Mouse (Mus musculus): ENCODE data around the gene Sec61a1. TPM values are rescaled to one million over a fixed set of nuclear protein-coding genes. Genes with fewer than 3 reads are reported as not detected.

Gene Sec61a1
- polyA plus RNA-seq (2015; fragmentation: Nextera tagmentation; extraction: Ambion mirVana) = 274 and 277 TPM in 2 replicates

GRCm38 (mm10) chr6:88518404-88519263, at the start of gene Sec61a1:
Gene Sec61a1, minus strand, starts transcription at chr6:88518905.
- Histone ChIP-seq H3K9ac (replicated peaks; ENCODE audit: low read length) (peak within 1 kb of the TSS; percentile 97), H3K27me3 (ENCODE audit: insufficient read depth, low read length) (no peaks in the 10 kb centered on the region), H3K36me3 (ENCODE audit: insufficient read depth, low read length) (peaks cover 28% of the 10 kb centered on the region), H3K27ac (ENCODE audit: low read length) (peak within 1 kb of the TSS; percentile 94), H3K4me2 (replicated peaks; ENCODE audit: low read depth, low read length) (peak within 1 kb of the TSS; percentile 96), H3K9me3 (ENCODE audit: low read length) (no peaks in the 10 kb centered on the region), H3K4me3 (ENCODE audit: low read length) (peak within 1 kb of the TSS; percentile 99), H3K4me1 (ENCODE audit: insufficient read depth, low read length) (peaks cover 20% of the 10 kb centered on the region)
- ATAC-seq (ENCODE audit: low FRiP score, low TSS enrichment) = peak; percentile 98
- under 1% methylated on average over 79 of the region's 80 CpGs for WGBS

GRCm38 (mm10) chr6:88566676-88567075, 48.0 kb upstream of the Sec61a1 start:
- H3K4me1 ChIP-seq (ENCODE audit: insufficient read depth, low read length) = no peaks in the 10 kb centered on the region
- no peak overlapping the region for H3K9ac ChIP-seq (replicated peaks; ENCODE audit: low read length)
- 23% methylated on average over 7 of the region's 7 CpGs for WGBS
- no peaks in the 10 kb centered on the region for H3K9me3 ChIP-seq (ENCODE audit: low read length)
- no peak for ATAC-seq (ENCODE audit: low FRiP score, low TSS enrichment)
- peak overlapping the region; percentile 29; the same call in 1 of the 2 replicates for H3K4me2 ChIP-seq (replicated peaks; ENCODE audit: low read depth, low read length)
- peak overlapping the region; percentile 10; the same call in 1 of the 2 replicates for H3K4me3 ChIP-seq (ENCODE audit: low read length)
- no peaks in the 10 kb centered on the region for H3K36me3 ChIP-seq (ENCODE audit: insufficient read depth, low read length)
- peaks cover 23% of the 10 kb centered on the region for H3K27me3 ChIP-seq (ENCODE audit: insufficient read depth, low read length)
- no peak overlapping the region for H3K27ac ChIP-seq (ENCODE audit: low read length)

GRCm38 (mm10) chr6:88565033-88565432, 46.3 kb upstream of the Sec61a1 start:
- 38% methylated on average over 6 of the region's 6 CpGs for WGBS

GRCm38 (mm10) chr6:88560156-88560555, 41.5 kb upstream of the Sec61a1 start:
- Histone ChIP-seq H3K27ac (ENCODE audit: low read length) (no peak overlapping the region), H3K36me3 (ENCODE audit: insufficient read depth, low read length) (no peaks in the 10 kb centered on the region), H3K9ac (replicated peaks; ENCODE audit: low read length) (no peak overlapping the region), H3K4me1 (ENCODE audit: insufficient read depth, low read length) (no peaks in the 10 kb centered on the region), H3K9me3 (ENCODE audit: low read length) (no peaks in the 10 kb centered on the region), H3K27me3 (ENCODE audit: insufficient read depth, low read length) (peaks cover 8% of the 10 kb centered on the region), H3K4me3 (ENCODE audit: low read length) (no peak overlapping the region), H3K4me2 (replicated peaks; ENCODE audit: low read depth, low read length) (no peak overlapping the region)
- 85% methylated on average over 4 of the region's 4 CpGs for WGBS
- ATAC-seq (ENCODE audit: low FRiP score, low TSS enrichment) = no peak

More at GRCm38 (mm10) chr6:88565033-88565432, 46.3 kb upstream of the Sec61a1 start:
- H3K27ac ChIP-seq (ENCODE audit: low read length) = no peak overlapping the region
- ATAC-seq (ENCODE audit: low FRiP score, low TSS enrichment) = no peak
- no peak overlapping the region for H3K4me3 ChIP-seq (ENCODE audit: low read length)
- H3K36me3 ChIP-seq (ENCODE audit: insufficient read depth, low read length) = no peaks in the 10 kb centered on the region
- H3K27me3 ChIP-seq (ENCODE audit: insufficient read depth, low read length) = peaks cover 23% of the 10 kb centered on the region
- H3K4me2 ChIP-seq (replicated peaks; ENCODE audit: low read depth, low read length) = no peak overlapping the region
- H3K4me1 ChIP-seq (ENCODE audit: insufficient read depth, low read length) = no peaks in the 10 kb centered on the region
- H3K9me3 ChIP-seq (ENCODE audit: low read length) = no peaks in the 10 kb centered on the region
- H3K9ac ChIP-seq (replicated peaks; ENCODE audit: low read length) = no peak overlapping the region

- Histone ChIP-seq H3K27me3 (ENCODE audit: insufficient read depth, low read length) (peaks cover 6% of the 10 kb centered on the region; the same call in 1 of the 2 replicates), H3K4me1 (ENCODE audit: insufficient read depth, low read length) (no peaks in the 10 kb centered on the region), H3K9ac (replicated peaks; ENCODE audit: low read length) (no peak overlapping the region), H3K4me3 (ENCODE audit: low read length) (no peak overlapping the region), H3K9me3 (ENCODE audit: low read length) (no peaks in the 10 kb centered on the region), H3K27ac (ENCODE audit: low read length) (no peak overlapping the region), H3K36me3 (ENCODE audit: insufficient read depth, low read length) (no peaks in the 10 kb centered on the region), H3K4me2 (replicated peaks; ENCODE audit: low read depth, low read length) (no peak overlapping the region)
- 37% methylated on average over 5 of the region's 5 CpGs for WGBS
- ATAC-seq (ENCODE audit: low FRiP score, low TSS enrichment) = no peak
These were observed 41.0 kb upstream of the Sec61a1 start for GRCm38 (mm10) chr6:88559688-88560087.

- ATAC-seq (ENCODE audit: low FRiP score, low TSS enrichment) = no peak
- no peak overlapping the region for H3K9ac ChIP-seq (replicated peaks; ENCODE audit: low read length)
- H3K36me3 ChIP-seq (ENCODE audit: insufficient read depth, low read length) = no peaks in the 10 kb centered on the region
- 90% methylated on average over 1 of the region's 1 CpGs for WGBS
- H3K27me3 ChIP-seq (ENCODE audit: insufficient read depth, low read length) = no peaks in the 10 kb centered on the region
- no peaks in the 10 kb centered on the region for H3K9me3 ChIP-seq (ENCODE audit: low read length)
- H3K4me3 ChIP-seq (ENCODE audit: low read length) = no peak overlapping the region
- no peaks in the 10 kb centered on the region for H3K4me1 ChIP-seq (ENCODE audit: insufficient read depth, low read length)
- no peak overlapping the region for H3K27ac ChIP-seq (ENCODE audit: low read length)
- H3K4me2 ChIP-seq (replicated peaks; ENCODE audit: low read depth, low read length) = no peak overlapping the region
These were observed 39.4 kb upstream of the Sec61a1 start for GRCm38 (mm10) chr6:88558076-88558475.

- H3K27ac ChIP-seq (ENCODE audit: low read length) = no peak overlapping the region
- H3K4me2 ChIP-seq (replicated peaks; ENCODE audit: low read depth, low read length) = no peak overlapping the region
- no peaks in the 10 kb centered on the region for H3K9me3 ChIP-seq (ENCODE audit: low read length)
- ATAC-seq (ENCODE audit: low FRiP score, low TSS enrichment) = no peak
- no peaks in the 10 kb centered on the region for H3K36me3 ChIP-seq (ENCODE audit: insufficient read depth, low read length)
- no peaks in the 10 kb centered on the region for H3K27me3 ChIP-seq (ENCODE audit: insufficient read depth, low read length)
- WGBS = 20% methylated on average over 4 of the region's 4 CpGs
- H3K4me1 ChIP-seq (ENCODE audit: insufficient read depth, low read length) = no peaks in the 10 kb centered on the region
- no peak overlapping the region for H3K9ac ChIP-seq (replicated peaks; ENCODE audit: low read length)
- no peak overlapping the region for H3K4me3 ChIP-seq (ENCODE audit: low read length)
These were observed 38.8 kb upstream of the Sec61a1 start for GRCm38 (mm10) chr6:88557548-88557947.

GRCm38 (mm10) chr6:88549916-88550315, 31.2 kb upstream of the Sec61a1 start:
- 73% methylated on average over 2 of the region's 2 CpGs for WGBS
- H3K9ac ChIP-seq (replicated peaks; ENCODE audit: low read length) = no peak overlapping the region
- H3K4me3 ChIP-seq (ENCODE audit: low read length) = no peak overlapping the region
- H3K27ac ChIP-seq (ENCODE audit: low read length) = no peak overlapping the region
- no peaks in the 10 kb centered on the region for H3K9me3 ChIP-seq (ENCODE audit: low read length)
- H3K4me2 ChIP-seq (replicated peaks; ENCODE audit: low read depth, low read length) = no peak overlapping the region
- H3K36me3 ChIP-seq (ENCODE audit: insufficient read depth, low read length) = no peaks in the 10 kb centered on the region
- no peak for ATAC-seq (ENCODE audit: low FRiP score, low TSS enrichment)
- peaks cover 18% of the 10 kb centered on the region for H3K27me3 ChIP-seq (ENCODE audit: insufficient read depth, low read length)
- no peaks in the 10 kb centered on the region for H3K4me1 ChIP-seq (ENCODE audit: insufficient read depth, low read length)

GRCm38 (mm10) chr6:88549137-88549814, 30.6 kb upstream of the Sec61a1 start:
- H3K4me1 ChIP-seq (ENCODE audit: insufficient read depth, low read length) = no peaks in the 10 kb centered on the region
- H3K9me3 ChIP-seq (ENCODE audit: low read length) = no peaks in the 10 kb centered on the region
- WGBS = 28% methylated on average over 4 of the region's 4 CpGs
- peaks cover 22% of the 10 kb centered on the region for H3K27me3 ChIP-seq (ENCODE audit: insufficient read depth, low read length)
- no peak for ATAC-seq (ENCODE audit: low FRiP score, low TSS enrichment)
- H3K4me3 ChIP-seq (ENCODE audit: low read length) = no peak overlapping the region
- H3K27ac ChIP-seq (ENCODE audit: low read length) = no peak overlapping the region
- no peak overlapping the region for H3K4me2 ChIP-seq (replicated peaks; ENCODE audit: low read depth, low read length)
- H3K9ac ChIP-seq (replicated peaks; ENCODE audit: low read length) = no peak overlapping the region
- no peaks in the 10 kb centered on the region for H3K36me3 ChIP-seq (ENCODE audit: insufficient read depth, low read length)

Data from kidney, embryonic 16.5 days (tissue).